Mouse (Mus musculus) adrenal gland, postnatal 14 days (tissue): ENCODE results near the gene Dot1l. TPM values are rescaled to one million over a fixed set of nuclear protein-coding genes. Genes with fewer than 3 reads are reported as not detected.
"Not testable (repeated sequence)": the region's sequence is repeated elsewhere in the genome, so short reads cannot be mapped to it uniquely, and the experiment has no call there.

Experiments
- DNase-seq: peaks from one replicate; pipeline ENCODE4 v3.0.0; 2021; ENCODE audit warnings: mixed read lengths
- total RNA-seq: library from RNA; stranded (reverse); gene quantifications from 2 replicates; pipeline ENCODE4 v1.2.3, GENCODE M21; 2021

The Dot1l gene
- total RNA-seq, 1 experiment from 2014 or later, result 90.7 TPM

- DNase-seq, result peak; percentile 6
Observed at GRCm38 (mm10) chr10:80808985-80809632, 54.1 kb downstream of the Dot1l start.

GRCm38 (mm10) chr10:80810084-80810483, 55.1 kb downstream of the Dot1l start:
- DNase-seq, result peak; percentile 80

- peak; percentile 77 for DNase-seq
Observed at GRCm38 (mm10) chr10:80812391-80813041, 57.5 kb downstream of the Dot1l start.

- no peak for DNase-seq
Observed at GRCm38 (mm10) chr10:80813366-80813765, 58.4 kb downstream of the Dot1l start, which contains the start of gene Jsrp1. Gene Jsrp1 (minus strand): TSS chr10:80813498.

- DNase-seq, result no peak
Observed at GRCm38 (mm10) chr10:80814800-80815199, 59.8 kb downstream of the Dot1l start.

- DNase-seq, result not testable (repeated sequence)
Observed at GRCm38 (mm10) chr10:80816303-80816702, 61.3 kb downstream of the Dot1l start.

GRCm38 (mm10) chr10:80817164-80817563, 62.2 kb downstream of the Dot1l start:
- DNase-seq, result peak; percentile 65

- DNase-seq, result not testable (repeated sequence)
Observed at GRCm38 (mm10) chr10:80817955-80818354, 62.9 kb downstream of the Dot1l start.

GRCm38 (mm10) chr10:80818599-80819281, 63.7 kb downstream of the Dot1l start:
- DNase-seq, result no peak

GRCm38 (mm10) chr10:80819406-80819805, 64.4 kb downstream of the Dot1l start:
- no peak for DNase-seq

GRCm38 (mm10) chr10:80821991-80822390, 67.0 kb downstream of the Dot1l start:
- peak; percentile 43 for DNase-seq

GRCm38 (mm10) chr10:80822528-80822927, 67.5 kb downstream of the Dot1l start:
- DNase-seq, result no peak

GRCm38 (mm10) chr10:80823316-80823715, 68.3 kb downstream of the Dot1l start:
- no peak for DNase-seq

GRCm38 (mm10) chr10:80823847-80824643, 69.0 kb downstream of the Dot1l start:
- no peak for DNase-seq

- no peak for DNase-seq
Observed at GRCm38 (mm10) chr10:80824827-80825226, 69.8 kb downstream of the Dot1l start.

- peak; percentile 98 for DNase-seq
Observed at GRCm38 (mm10) chr10:80826151-80827062, 71.4 kb downstream of the Dot1l start, which contains the start of gene Oaz1. Gene Oaz1 (plus strand): TSS chr10:80826656.

- DNase-seq, result no peak
Observed at GRCm38 (mm10) chr10:80827063-80827869, 72.3 kb downstream of the Dot1l start.

GRCm38 (mm10) chr10:80827870-80828420, 72.9 kb downstream of the Dot1l start:
- DNase-seq, result no peak

GRCm38 (mm10) chr10:80828587-80828986, 73.6 kb downstream of the Dot1l start:
- DNase-seq, result not testable (repeated sequence)
